Mouse (Mus musculus) E14TG2a.4 (cell line): ENCODE data around the gene Olfr323.

ENCODE experiments used
- H3K27me3 ChIP-seq: 2 replicates; pipeline ENCODE4 v1.6.1; 2014; ENCODE audit warnings: low read length, control low read depth; ENCODE audit not compliant: insufficient read depth
- H3K36me3 ChIP-seq: 2 replicates; pipeline ENCODE4 v1.6.1; 2014; ENCODE audit warnings: low read length, control low read depth; ENCODE audit not compliant: insufficient read depth
- H3K4me1 ChIP-seq: replicated peaks from 2 replicates; pipeline ENCODE4 v1.6.1; 2014; ENCODE audit warnings: low read depth, low read length, control low read depth
- H3K4me3 ChIP-seq: replicated peaks from 2 replicates; pipeline ENCODE4 v1.5.1; 2014; ENCODE audit warnings: mild to moderate bottlenecking, low read length
- H3K9me3 ChIP-seq: 2 replicates; pipeline ENCODE4 v1.6.1; 2014; ENCODE audit warnings: low read length, control low read depth
- CTCF ChIP-seq: conservative IDR thresholded peaks from 2 replicates; pipeline ENCODE4 v1.5.1; 2014; ENCODE audit warnings: low read length
- NANOG ChIP-seq: IDR thresholded peaks from 2 replicates; pipeline ENCODE4 v1.6.1; 2014; ENCODE audit warnings: borderline replicate concordance, low read length, mixed read lengths
- POU5F1 ChIP-seq: IDR thresholded peaks from 2 replicates; pipeline ENCODE4 v1.6.1; 2014; ENCODE audit warnings: low read length, borderline replicate concordance

Olfr323 gene

DNA sequence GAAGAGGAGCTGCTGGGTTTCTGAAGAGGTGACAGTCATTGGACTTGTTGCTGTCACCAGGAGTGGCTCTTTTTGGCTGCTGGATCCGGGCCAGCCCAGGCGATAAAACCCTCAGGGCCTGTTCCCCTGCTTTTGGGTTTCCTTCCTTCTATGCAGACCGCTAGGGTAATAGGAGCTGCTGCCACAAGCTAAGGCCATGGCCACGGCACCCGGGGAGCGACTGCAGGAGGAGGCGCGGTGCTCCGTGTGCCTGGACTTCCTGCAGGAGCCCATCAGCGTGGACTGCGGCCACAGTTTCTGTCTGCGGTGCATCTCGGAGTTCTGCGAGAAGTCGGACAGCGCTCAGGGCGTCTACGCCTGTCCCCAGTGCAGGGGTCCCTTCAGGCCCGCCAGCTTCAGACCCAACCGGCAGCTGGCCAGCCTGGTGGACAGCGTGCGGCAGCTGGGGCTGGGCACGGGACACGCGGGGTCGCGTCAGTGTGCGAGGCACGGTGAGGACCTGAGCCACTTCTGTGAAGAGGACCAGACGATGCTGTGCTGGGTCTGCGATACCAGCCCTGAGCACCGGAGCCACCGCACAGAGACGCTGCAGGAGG lies 10.1 kb upstream of the Olfr323 start, which contains the start of gene Trim58:
TSS of gene Trim58 (plus strand) at position 194 of the 596 bp plus-strand sequence.
- TF ChIP-seq POU5F1 (no peak), NANOG (no peak)

DNA sequence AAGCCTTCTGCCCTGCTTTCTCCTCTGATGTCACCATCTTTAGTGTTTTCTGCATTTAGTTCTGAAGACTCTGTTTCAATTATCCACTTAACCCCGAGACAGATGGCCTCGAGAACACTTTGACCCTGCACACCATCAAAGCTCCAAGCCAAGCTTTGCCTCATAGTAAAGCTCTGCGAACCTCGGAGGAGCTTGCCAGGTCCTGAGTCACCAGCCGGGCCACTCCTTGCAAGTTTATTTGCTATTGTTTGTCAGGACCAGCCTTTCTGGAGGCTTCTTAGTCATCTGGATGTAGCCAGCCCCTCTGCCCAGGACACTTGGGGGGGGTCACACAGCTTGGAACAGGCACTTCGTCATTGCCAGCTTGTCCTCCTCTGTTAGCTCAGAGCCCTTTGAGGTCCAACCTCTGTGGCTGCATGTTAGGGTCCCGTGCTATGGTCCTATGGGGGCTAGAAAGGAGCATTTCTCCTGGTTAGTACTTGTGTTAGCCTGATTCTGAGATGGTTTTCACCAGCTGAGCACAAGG lies 7.9 kb upstream of the Olfr323 start:
- no peaks in the 10 kb centered on the region for H3K9me3 ChIP-seq
- no peaks in the 10 kb centered on the region; the same call in 1 of the 2 replicates for H3K4me1 ChIP-seq
- peaks cover 44% of the 10 kb centered on the region for H3K27me3 ChIP-seq
- TF ChIP-seq NANOG (no peak), POU5F1 (no peak), CTCF (no peak)
- H3K4me3 ChIP-seq: no peak overlapping the region
- no peaks in the 10 kb centered on the region for H3K36me3 ChIP-seq

More for the DNA sequence above, 10.1 kb upstream of the Olfr323 start, which contains the start of gene Trim58:
- Histone ChIP-seq H3K4me1 (no peaks in the 10 kb centered on the region; the same call in 1 of the 2 replicates), H3K36me3 (no peaks in the 10 kb centered on the region), H3K4me3 (peak within 1 kb of the TSS; percentile 75), H3K27me3 (peaks cover 44% of the 10 kb centered on the region), H3K9me3 (no peaks in the 10 kb centered on the region)

DNA sequence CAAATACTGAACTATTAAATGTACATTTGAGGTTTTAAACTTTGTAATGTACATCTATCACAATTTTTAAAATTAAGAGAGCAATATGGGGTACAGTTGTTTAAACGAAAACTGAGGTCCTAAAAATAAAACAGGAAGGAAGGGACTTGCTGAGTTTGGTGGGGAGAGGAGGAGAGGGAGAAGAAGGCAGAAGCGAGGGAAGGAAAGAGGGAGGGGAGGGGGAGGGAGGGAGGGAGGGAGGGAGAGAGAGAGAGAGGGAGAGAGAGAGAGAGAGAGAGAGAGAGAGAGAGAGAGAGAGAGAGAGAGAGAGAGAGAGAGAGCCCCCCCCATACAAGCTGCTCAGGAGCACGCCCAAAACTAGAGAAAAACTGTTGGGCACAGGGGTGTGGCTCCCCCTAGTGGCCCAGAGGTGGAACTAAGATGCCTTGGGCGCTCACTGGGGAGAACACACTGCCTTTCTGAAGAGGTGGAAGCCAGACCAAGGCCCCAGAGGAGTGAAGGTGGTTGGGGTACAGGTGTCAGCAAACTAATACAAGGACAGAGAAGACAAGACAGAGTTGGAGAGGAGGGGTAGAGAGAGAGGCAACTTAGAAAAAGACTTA lies 6.2 kb upstream of the Olfr323 start:
- H3K4me1 ChIP-seq: no peaks in the 10 kb centered on the region; the same call in 1 of the 2 replicates
- no peaks in the 10 kb centered on the region for H3K9me3 ChIP-seq
- H3K4me3 ChIP-seq: no peak overlapping the region
- TF ChIP-seq CTCF (no peak), POU5F1 (no peak)
- peaks cover 37% of the 10 kb centered on the region for H3K27me3 ChIP-seq
- H3K36me3 ChIP-seq: no peaks in the 10 kb centered on the region

DNA sequence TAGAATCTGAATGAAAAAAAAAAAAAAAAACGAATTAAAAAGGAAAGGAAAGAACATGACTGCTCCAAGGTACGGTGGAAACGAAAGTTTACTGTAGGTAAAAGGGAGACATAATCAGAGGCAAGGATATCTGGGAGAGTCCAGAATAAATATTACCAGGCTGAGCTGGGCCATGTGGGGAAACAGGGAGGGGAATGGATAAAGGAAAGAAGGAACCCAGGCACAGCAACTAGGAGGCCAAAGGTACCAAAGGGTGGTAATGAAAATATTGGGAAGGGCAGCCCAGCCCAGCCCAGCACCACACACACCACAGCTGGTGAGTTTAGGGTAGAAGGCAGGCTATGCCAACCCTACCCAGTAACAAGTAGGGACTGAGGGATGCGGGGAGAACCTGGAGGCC lies 4.6 kb upstream of the Olfr323 start:
- no peak overlapping the region for H3K4me3 ChIP-seq
- no peak for TF ChIP-seq CTCF
- TF ChIP-seq NANOG: no peak
- TF ChIP-seq POU5F1: no peak

DNA sequence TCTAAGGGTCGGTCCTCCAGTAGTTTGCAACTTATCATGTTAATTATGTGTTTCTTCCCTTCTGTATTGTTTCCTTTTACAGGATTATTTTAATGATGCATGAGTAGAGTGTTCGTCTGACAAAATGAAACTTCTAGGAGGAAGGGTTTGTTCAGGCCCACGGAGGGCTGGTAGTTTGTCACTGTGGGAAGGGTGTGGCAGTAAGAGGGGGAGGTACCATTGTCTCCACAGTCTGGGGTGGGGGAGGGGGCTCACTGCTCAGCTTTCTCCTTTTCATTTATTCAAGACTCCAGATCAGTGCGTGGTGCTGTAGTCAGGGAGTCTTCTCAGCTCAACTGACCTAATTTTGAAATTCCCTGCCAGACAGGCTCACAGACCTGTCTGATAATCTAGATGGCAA lies 4.2 kb downstream of the Olfr323 start:
- TF ChIP-seq NANOG (no peak), POU5F1 (no peak), CTCF (no peak)
- Histone ChIP-seq H3K4me1 (no peaks in the 10 kb centered on the region), H3K36me3 (no peaks in the 10 kb centered on the region), H3K9me3 (no peaks in the 10 kb centered on the region), H3K27me3 (no peaks in the 10 kb centered on the region), H3K4me3 (no peak overlapping the region)

More for the DNA sequence above, 4.6 kb upstream of the Olfr323 start:
- Histone ChIP-seq H3K27me3 (peaks cover 25% of the 10 kb centered on the region), H3K36me3 (no peaks in the 10 kb centered on the region), H3K4me1 (no peaks in the 10 kb centered on the region), H3K9me3 (no peaks in the 10 kb centered on the region)

DNA sequence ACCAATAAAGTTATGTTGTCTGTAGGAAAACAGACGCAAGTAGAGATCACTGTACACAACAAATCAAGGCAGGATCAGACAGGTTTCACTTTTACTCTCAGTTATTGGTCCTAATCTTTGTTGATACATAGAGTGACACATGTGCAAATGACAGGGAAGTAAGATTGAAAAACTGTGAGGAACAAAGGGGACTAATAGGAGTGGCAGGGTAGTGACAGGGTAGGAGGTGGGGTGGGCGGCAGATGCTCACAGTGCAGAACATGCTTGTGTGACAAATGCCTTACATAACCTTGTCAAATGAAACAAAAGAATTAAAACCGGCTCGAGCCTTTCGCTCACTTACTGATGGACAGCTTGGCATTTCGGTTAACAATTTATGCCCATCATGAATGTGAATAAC lies 11.5 kb downstream of the Olfr323 start:
- Histone ChIP-seq H3K36me3 (no peaks in the 10 kb centered on the region), H3K4me3 (no peak overlapping the region), H3K9me3 (no peaks in the 10 kb centered on the region), H3K4me1 (no peaks in the 10 kb centered on the region), H3K27me3 (no peaks in the 10 kb centered on the region)
- TF ChIP-seq CTCF: no peak
- no peak for TF ChIP-seq POU5F1

DNA sequence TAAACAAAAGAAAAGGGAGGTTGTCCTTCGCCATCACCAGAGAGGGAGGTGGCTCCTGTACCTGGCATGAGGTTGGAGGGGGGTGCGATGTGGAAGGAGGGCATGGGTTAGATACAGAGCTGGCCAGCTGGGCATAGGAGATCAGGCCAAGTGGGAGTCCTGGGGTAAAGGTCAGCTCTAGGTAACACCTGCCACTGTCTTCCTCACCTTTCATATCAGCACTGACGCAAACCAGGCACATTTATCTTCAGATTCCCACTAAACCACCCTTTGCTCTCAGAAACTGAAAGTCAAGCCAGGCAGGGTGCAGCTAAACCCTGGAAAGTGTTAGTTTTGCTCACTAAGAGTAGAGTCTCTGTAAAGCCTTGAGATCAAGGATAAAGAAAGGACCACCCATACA lies 11.9 kb downstream of the Olfr323 start:
- no peaks in the 10 kb centered on the region for H3K4me1 ChIP-seq
- H3K27me3 ChIP-seq: no peaks in the 10 kb centered on the region
- no peaks in the 10 kb centered on the region for H3K36me3 ChIP-seq
- H3K9me3 ChIP-seq: no peaks in the 10 kb centered on the region
- H3K4me3 ChIP-seq: no peak overlapping the region
- TF ChIP-seq NANOG: no peak
- no peak for TF ChIP-seq POU5F1
- TF ChIP-seq CTCF: no peak

DNA sequence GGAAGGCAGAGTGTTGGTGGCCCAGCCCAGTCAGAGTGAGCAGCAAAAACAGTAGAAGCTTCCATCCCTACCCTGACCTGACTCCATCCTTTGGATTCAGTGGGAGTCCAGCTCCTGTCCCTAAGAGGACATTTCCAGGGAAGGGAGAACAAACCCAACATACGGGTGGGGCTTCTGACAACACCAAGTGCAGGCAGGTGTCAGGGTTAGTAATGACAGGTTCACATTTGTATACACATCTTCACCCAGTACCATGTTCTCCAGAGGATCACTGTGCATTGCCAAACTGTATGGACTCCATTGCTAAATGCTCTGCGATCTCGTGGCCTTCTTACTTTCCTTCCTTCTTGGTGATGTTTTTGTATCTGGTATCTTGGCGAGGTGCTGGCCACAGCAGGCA lies 14.3 kb downstream of the Olfr323 start, which contains the start of gene 2210407C18Rik:
TSS of gene 2210407C18Rik (minus strand) at position 101 of the 400 bp plus-strand sequence.
- no peaks in the 10 kb centered on the region for H3K9me3 ChIP-seq
- H3K36me3 ChIP-seq: no peaks in the 10 kb centered on the region
- H3K4me3 ChIP-seq: no peak within 1 kb of the TSS
- peaks cover 4% of the 10 kb centered on the region; the same call in 1 of the 2 replicates for H3K27me3 ChIP-seq
- TF ChIP-seq CTCF (no peak), NANOG (no peak), POU5F1 (no peak)
- no peaks in the 10 kb centered on the region for H3K4me1 ChIP-seq

DNA sequence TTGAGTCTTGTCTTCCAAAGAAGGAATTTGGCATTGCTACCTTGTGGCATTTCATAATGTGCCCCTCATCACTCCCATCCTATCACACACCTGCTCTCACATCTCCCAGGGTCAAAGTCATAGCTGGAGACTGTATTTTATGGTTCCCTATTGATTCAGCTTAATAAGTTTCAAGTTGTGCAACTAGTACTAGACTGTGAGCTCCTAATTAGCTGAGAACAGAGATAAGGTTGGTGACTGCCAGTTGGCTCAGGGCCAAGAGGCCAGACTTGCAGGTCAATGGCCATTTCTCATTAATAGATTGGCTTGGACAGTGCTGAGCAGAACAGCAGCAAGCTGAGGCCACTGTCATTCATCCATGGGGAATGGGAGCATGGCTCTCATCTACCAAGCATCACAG lies 15.8 kb downstream of the Olfr323 start:
- Histone ChIP-seq H3K27me3 (peaks cover 4% of the 10 kb centered on the region; the same call in 1 of the 2 replicates), H3K4me1 (no peaks in the 10 kb centered on the region), H3K4me3 (no peak overlapping the region), H3K36me3 (no peaks in the 10 kb centered on the region), H3K9me3 (no peaks in the 10 kb centered on the region)
- TF ChIP-seq NANOG (no peak), POU5F1 (no peak), CTCF (no peak)
